Mouse (Mus musculus) liver, postnatal 0 days (tissue): ENCODE data around the gene Coq6. TPM values are rescaled to one million over a fixed set of nuclear protein-coding genes. Genes with fewer than 3 reads are reported as not detected.

Experiments used
- ATAC-seq: fragments of 200-750 bp; cut with Nextera tagmentation; 2 replicates; pipeline ENCODE4 v1.8.0; 2017; ENCODE audit warnings: mild to moderate bottlenecking, moderate library complexity
- DNase-seq: peaks from one replicate; pipeline ENCODE4 v3.0.0-alpha.2; 2016
- H3K27ac ChIP-seq: fragments of 300-500 bp; sonication (generic); 2 replicates; pipeline ENCODE4 v1.5.1; 2014; ENCODE audit warnings: antibody characterized with exemption, moderate library complexity, mild to moderate bottlenecking, low read depth
- H3K27me3 ChIP-seq: fragments of 300-500 bp; sonication (generic); 2 replicates; pipeline ENCODE4 v1.6.1; 2014; ENCODE audit warnings: low read length, control low read depth, mixed read lengths; ENCODE audit not compliant: insufficient read depth
- H3K36me3 ChIP-seq: fragments of 300-500 bp; sonication (generic); replicated peaks from 2 replicates; pipeline ENCODE4 v1.6.1; 2014; ENCODE audit warnings: mild to moderate bottlenecking, control low read depth, low read length, moderate library complexity, mixed read lengths; ENCODE audit not compliant: insufficient read depth
- H3K4me1 ChIP-seq: fragments of 300-500 bp; sonication (generic); 2 replicates; pipeline ENCODE4 v1.6.1; 2014; ENCODE audit warnings: antibody characterized with exemption, mild to moderate bottlenecking, control low read depth; ENCODE audit not compliant: insufficient read depth
- H3K4me2 ChIP-seq: fragments of 300-500 bp; sonication (generic); 2 replicates; pipeline ENCODE4 v1.6.1; 2014; ENCODE audit warnings: low read depth, mild to moderate bottlenecking, low read length, moderate library complexity, mixed read lengths
- H3K4me3 ChIP-seq: fragments of 300-500 bp; sonication (generic); 2 replicates; pipeline ENCODE4 v1.5.1; 2014; ENCODE audit warnings: low read depth, low read length
- H3K9ac ChIP-seq: fragments of 300-500 bp; sonication (generic); replicated peaks from 2 replicates; pipeline ENCODE4 v1.6.1; 2014; ENCODE audit warnings: mild to moderate bottlenecking, moderate library complexity
- H3K9me3 ChIP-seq: fragments of 300-500 bp; sonication (generic); 2 replicates; pipeline ENCODE4 v1.6.1; 2016; ENCODE audit warnings: mild to moderate bottlenecking, control low read depth, low read length, mixed read lengths
- CTCF ChIP-seq: sonication (generic); IDR thresholded peaks from 2 replicates; pipeline ENCODE4 v1.5.1; 2016; ENCODE audit warnings: antibody characterized with exemption, low read depth
- EP300 ChIP-seq: IDR thresholded peaks from 2 replicates; pipeline ENCODE4 v1.6.1; 2016; ENCODE audit warnings: antibody characterized with exemption, low read depth, mild to moderate bottlenecking
- WGBS: fragments of 180-500 bp; shearing (Covaris S2); extraction: QIAGEN DNeasy Blood & Tissue Kit; methylation state at CpG from one replicate; pipeline ENCODE4 v1.1.7; 2014; ENCODE audit not compliant: insufficient replicate concordance; 5-methylcytosine and 5-hydroxymethylcytosine counted together
- polyA plus RNA-seq: library from polyadenylated mRNA; unstranded; fragments of >200 nt; fragmentation: Nextera tagmentation; extraction: Ambion mirVana; gene quantifications from 2 replicates; pipeline ENCODE4 v1.2.1, GENCODE M21; 2015

Coq6 gene
- polyA plus RNA-seq, 1 experiment from 2014 or later: 18.7 TPM

- H3K4me2 ChIP-seq: peak overlapping the region; percentile 43
- 78% methylated on average over 9 of the region's 9 CpGs for WGBS
- TF ChIP-seq EP300: no peak
- no peak for TF ChIP-seq CTCF
- no peak for ATAC-seq
- H3K36me3 ChIP-seq: peaks cover 4% of the 10 kb centered on the region; the same call in 1 of the 2 replicates
- peak overlapping the region; percentile 89 for H3K27ac ChIP-seq
- no peaks in the 10 kb centered on the region for H3K27me3 ChIP-seq
- peaks cover 10% of the 10 kb centered on the region; the same call in 1 of the 2 replicates for H3K4me1 ChIP-seq
- H3K9ac ChIP-seq: no peak overlapping the region
- H3K4me3 ChIP-seq: no peak overlapping the region
- DNase-seq: no peak
- H3K9me3 ChIP-seq: no peaks in the 10 kb centered on the region
These were observed 37.7 kb downstream of the Coq6 start for GRCm38 (mm10) chr12:84399135-84399534.

GRCm38 (mm10) chr12:84399663-84400062 is 38.2 kb downstream of the Coq6 start:
- peaks cover 10% of the 10 kb centered on the region; the same call in 1 of the 2 replicates for H3K4me1 ChIP-seq
- H3K4me2 ChIP-seq: peak overlapping the region; percentile 43
- H3K4me3 ChIP-seq: no peak overlapping the region
- no peak for TF ChIP-seq EP300
- ATAC-seq (peak; percentile 40), DNase-seq (no peak)
- peak overlapping the region; percentile 34 for H3K9ac ChIP-seq
- H3K27ac ChIP-seq: peak overlapping the region; percentile 89
- H3K9me3 ChIP-seq: no peaks in the 10 kb centered on the region
- 0 out of 2 replicates have a peak, but pooled peaks cover 4% of the 10 kb centered on the region for H3K36me3 ChIP-seq
- WGBS: 63% methylated on average over 9 of the region's 9 CpGs
- no peaks in the 10 kb centered on the region for H3K27me3 ChIP-seq

- 0 out of 2 replicates have a peak, but pooled peaks cover 4% of the 10 kb centered on the region for H3K36me3 ChIP-seq
- ATAC-seq: no peak
- H3K4me1 ChIP-seq: peaks cover 10% of the 10 kb centered on the region; the same call in 1 of the 2 replicates
- peak overlapping the region; percentile 34 for H3K9ac ChIP-seq
- H3K27me3 ChIP-seq: no peaks in the 10 kb centered on the region
- H3K9me3 ChIP-seq: no peaks in the 10 kb centered on the region
- H3K4me2 ChIP-seq: peak overlapping the region; percentile 43
- 69% methylated on average over 3 of the region's 3 CpGs for whole genome bisulfite sequencing
- no peak for DNase-seq
- no peak overlapping the region for H3K4me3 ChIP-seq
- peak overlapping the region; percentile 89 for H3K27ac ChIP-seq
- TF ChIP-seq EP300 (no peak), CTCF (no peak)
These were observed 38.6 kb downstream of the Coq6 start for GRCm38 (mm10) chr12:84400068-84400467.

- 50% methylated on average over 3 of the region's 3 CpGs for WGBS
- Histone ChIP-seq H3K4me3 (no peak overlapping the region), H3K4me1 (peaks cover 10% of the 10 kb centered on the region; the same call in 1 of the 2 replicates), H3K27ac (peak overlapping the region; percentile 89), H3K36me3 (0 out of 2 replicates have a peak, but pooled peaks cover 4% of the 10 kb centered on the region), H3K9me3 (no peaks in the 10 kb centered on the region), H3K9ac (0 out of 2 replicates have a peak overlapping the region, but pooled peaks have one; percentile 34), H3K4me2 (peak overlapping the region; percentile 43), H3K27me3 (no peaks in the 10 kb centered on the region)
- TF ChIP-seq CTCF: no peak
- TF ChIP-seq EP300: peak; percentile 18; the same call in 1 of the 2 replicates
- ATAC-seq (peak; percentile 74), DNase-seq (peak; percentile 30)
These were observed 39.2 kb downstream of the Coq6 start for GRCm38 (mm10) chr12:84400653-84401052.

- ATAC-seq (0 out of 2 replicates have a peak, but pooled peaks have one; percentile 9), DNase-seq (no peak)
- Histone ChIP-seq H3K4me2 (peak overlapping the region; percentile 38; the same call in 1 of the 2 replicates), H3K27ac (peak overlapping the region; percentile 68), H3K4me3 (no peak overlapping the region), H3K9ac (no peak overlapping the region), H3K9me3 (no peaks in the 10 kb centered on the region), H3K36me3 (no peaks in the 10 kb centered on the region), H3K27me3 (no peaks in the 10 kb centered on the region), H3K4me1 (peaks cover 10% of the 10 kb centered on the region)
- no peak for TF ChIP-seq CTCF
- TF ChIP-seq EP300: no peak
- WGBS: 60% methylated on average over 9 of the region's 9 CpGs
These were observed 41.5 kb downstream of the Coq6 start for GRCm38 (mm10) chr12:84402923-84403322.

GRCm38 (mm10) chr12:84404541-84404940 is 43.1 kb downstream of the Coq6 start:
- no peak for TF ChIP-seq CTCF
- no peak for TF ChIP-seq EP300
- Histone ChIP-seq H3K27me3 (no peaks in the 10 kb centered on the region), H3K36me3 (no peaks in the 10 kb centered on the region), H3K4me3 (no peak overlapping the region), H3K4me1 (peaks cover 15% of the 10 kb centered on the region), H3K4me2 (no peak overlapping the region), H3K27ac (no peak overlapping the region), H3K9me3 (no peaks in the 10 kb centered on the region), H3K9ac (no peak overlapping the region)
- DNase-seq: no peak
- 88% methylated on average over 6 of the region's 6 CpGs for WGBS
- no peak for ATAC-seq
